Mouse (Mus musculus) stomach, postnatal 0 days (tissue): ENCODE results near the gene Rbm38.

Source experiments
- CTCF ChIP-seq: IDR thresholded peaks from 2 replicates; pipeline ENCODE4 v1.5.1; 2016; ENCODE audit warnings: antibody characterized with exemption, low read depth, mild to moderate bottlenecking, moderate library complexity
- EP300 ChIP-seq: optimal IDR thresholded peaks from 2 replicates; pipeline ENCODE3; 2016; ENCODE audit warnings: antibody characterized with exemption

GRCm38 (mm10) chr2:173023966-173024365 lies 3.7 kb downstream of the Rbm38 start:
- TF ChIP-seq CTCF (no peak), EP300 (no peak)
